Mouse (Mus musculus) cerebellum, postnatal 14 days (tissue): Measurements from ENCODE around the gene Mrps7.

Experiments
- DNase-seq, 2 experiments: peaks; one replicate each; pipeline ENCODE4 v3.0.0; 2021; ENCODE audit warnings: mixed read lengths in 2 of 2

The Mrps7 gene

DNA sequence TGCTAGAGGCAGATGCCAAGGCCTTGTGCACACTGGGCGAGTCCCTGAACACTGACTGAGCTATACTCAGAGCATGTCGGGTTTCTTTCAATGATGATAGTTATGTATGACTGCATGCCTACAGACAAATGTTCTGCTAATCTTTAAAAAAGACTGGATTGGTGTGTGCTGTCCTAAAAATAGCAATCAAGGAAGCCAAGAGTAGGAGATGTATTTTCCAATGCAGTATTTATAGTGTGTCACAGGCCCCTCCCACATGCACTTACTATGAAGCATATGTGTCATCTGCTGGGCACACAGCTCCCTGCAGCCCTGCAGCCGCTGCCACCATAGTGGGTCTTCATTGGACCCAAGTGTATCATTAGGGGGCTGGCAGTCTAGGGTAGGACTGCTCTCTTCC is 49.5 kb downstream of the Mrps7 start:
- DNase-seq: no peak

DNA sequence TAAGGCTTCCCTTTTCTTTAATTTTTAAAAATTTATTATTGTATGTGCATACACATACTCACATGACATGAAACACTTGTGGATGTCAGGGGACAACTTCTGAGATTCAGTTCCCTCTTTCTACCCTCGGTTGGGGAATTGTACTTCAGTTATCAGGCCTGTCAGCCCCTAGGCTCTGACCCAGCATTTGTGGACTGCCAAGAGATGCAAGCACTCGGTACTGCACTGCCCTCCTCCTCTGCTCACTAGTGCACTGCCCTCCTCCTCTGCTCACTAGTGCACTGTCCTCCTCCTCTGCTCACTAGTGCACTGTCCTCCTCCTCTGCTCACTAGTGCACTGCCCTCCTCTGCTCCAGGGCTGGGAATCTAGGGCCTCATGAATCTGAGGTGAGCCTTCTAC is 50.4 kb downstream of the Mrps7 start:
- DNase-seq: no peak
